Mouse (Mus musculus): ENCODE measurements around the gene Ttc25.

DNA sequence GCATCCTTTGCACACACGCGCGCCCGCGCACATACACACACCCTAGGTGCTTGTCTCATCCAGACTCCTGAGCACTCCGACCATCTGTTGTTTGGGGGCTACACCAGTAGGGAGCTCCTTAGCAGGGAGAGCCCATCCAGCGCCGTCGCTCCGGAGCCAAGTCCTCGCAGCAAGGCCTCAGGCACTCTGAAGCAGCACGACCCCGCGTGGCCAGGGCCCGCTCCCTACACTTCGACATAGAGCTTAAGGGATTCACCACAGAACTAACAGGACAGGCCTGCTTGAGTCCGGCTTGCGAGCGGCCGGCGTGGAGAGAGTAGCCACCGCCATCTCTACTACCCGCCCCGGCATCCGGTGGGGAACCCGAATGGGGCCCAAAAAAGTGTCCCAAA is 18.3 kb upstream of the Ttc25 start:
- TF ChIP-seq CTCF (IDR thresholded peaks at IDR 0.05; ENCODE audit: extremely low read depth, insufficient read depth, low read length), result no peak
- TF ChIP-seq POLR2A (IDR thresholded peaks at IDR 0.05; ENCODE audit: extremely low read depth, insufficient read depth, low read length), result no peak
